Mouse (Mus musculus): ENCODE data around the gene Stub1.

- TF ChIP-seq CTCF (IDR thresholded peaks at IDR 0.05; ENCODE audit: low read depth) (no peak), EP300 (IDR thresholded peaks at IDR 0.05; ENCODE audit: low read depth) (no peak)
These were observed 27.0 kb upstream of the Stub1 start for GRCm38 (mm10) chr17:25860229-25860628.
